Mouse (Mus musculus) heart, adult 9 months (tissue): ENCODE data around the gene Pip5k1a.
"Not testable (repeated sequence)": the region's sequence is repeated elsewhere in the genome, so short reads cannot be mapped to it uniquely, and the experiment has no call there.

Source experiments
- DNase-seq, 2 experiments: peaks; one replicate each; pipeline ENCODE4 v3.0.0; 2022; ENCODE audit warnings: low spot score in 2 of 2

Pip5k1a gene

GRCm38 (mm10) chr3:95042166-95042837 lies 64.4 kb downstream of the Pip5k1a start, which contains the start of gene Psmd4:
TSS of gene Psmd4 (minus strand) at chr3:95042614.
- DNase-seq: peak; percentile 98

- DNase-seq: no peak
These were observed 65.1 kb downstream of the Pip5k1a start for GRCm38 (mm10) chr3:95041625-95042024.

DNA sequence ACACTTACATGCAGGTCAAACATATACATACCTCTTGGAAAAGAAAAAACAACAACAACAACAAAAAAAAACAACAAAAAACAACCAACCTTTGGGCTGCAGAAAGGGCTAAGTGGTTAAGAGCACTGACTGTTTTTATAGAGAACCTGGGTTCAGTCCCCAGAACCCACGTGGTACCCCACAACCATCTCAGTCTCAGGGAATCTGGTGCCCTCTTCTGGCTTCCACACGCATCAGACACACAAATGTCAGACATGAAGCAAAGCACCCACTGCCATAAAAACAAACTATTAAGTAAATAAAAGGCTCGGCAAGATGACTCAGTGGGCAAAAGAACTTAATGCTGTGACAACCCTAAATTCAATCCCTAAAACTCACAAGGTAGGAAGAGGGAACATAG lies 76.8 kb downstream of the Pip5k1a start:
- DNase-seq: no peak

DNA sequence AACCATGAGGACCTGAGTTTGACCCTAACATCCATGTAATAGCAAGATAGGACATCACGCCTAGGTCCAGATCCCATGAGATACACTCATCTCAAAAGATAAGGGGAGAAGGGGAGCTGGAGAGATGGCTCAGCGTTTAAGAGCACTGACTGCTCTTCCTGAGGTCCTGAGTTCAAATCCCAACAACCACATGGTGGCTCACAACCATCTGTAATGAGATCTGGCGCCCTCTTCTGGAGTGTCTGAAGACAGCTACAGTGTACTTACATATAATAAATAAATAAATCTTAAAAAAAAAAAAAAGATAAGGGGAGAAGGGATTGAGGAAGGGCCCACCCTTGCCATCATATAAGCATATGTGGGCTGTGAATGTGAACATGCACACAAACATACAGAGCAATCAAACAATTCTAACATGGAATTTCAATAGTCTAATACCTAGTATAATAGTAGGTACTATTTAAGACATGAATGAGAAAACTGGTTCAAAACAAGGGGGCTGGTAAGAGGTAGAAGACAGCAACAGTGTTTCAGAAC lies 77.4 kb downstream of the Pip5k1a start:
- not testable (repeated sequence) for DNase-seq

DNA sequence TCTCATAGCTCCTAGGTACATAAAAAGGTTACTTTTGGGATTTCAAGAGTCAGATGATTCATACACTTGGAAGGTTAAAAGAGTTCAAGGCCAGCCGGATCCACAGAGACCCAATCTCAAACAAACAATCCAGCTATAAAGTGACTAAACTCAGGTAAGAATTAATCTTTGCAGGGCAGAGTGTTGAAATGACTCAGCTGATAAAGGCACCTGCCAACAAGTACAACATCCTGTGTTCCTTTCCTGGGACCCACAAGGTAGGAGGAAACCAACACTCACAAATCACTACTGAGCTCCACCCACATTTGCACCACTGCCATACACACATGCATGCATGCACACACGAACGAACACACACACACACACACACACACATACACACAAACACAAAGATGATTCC lies 78.1 kb downstream of the Pip5k1a start:
- DNase-seq: no peak

GRCm38 (mm10) chr3:95027701-95028100 lies 79.0 kb downstream of the Pip5k1a start:
- peak in 1 of 2 experiments; percentile 29 for DNase-seq

DNA sequence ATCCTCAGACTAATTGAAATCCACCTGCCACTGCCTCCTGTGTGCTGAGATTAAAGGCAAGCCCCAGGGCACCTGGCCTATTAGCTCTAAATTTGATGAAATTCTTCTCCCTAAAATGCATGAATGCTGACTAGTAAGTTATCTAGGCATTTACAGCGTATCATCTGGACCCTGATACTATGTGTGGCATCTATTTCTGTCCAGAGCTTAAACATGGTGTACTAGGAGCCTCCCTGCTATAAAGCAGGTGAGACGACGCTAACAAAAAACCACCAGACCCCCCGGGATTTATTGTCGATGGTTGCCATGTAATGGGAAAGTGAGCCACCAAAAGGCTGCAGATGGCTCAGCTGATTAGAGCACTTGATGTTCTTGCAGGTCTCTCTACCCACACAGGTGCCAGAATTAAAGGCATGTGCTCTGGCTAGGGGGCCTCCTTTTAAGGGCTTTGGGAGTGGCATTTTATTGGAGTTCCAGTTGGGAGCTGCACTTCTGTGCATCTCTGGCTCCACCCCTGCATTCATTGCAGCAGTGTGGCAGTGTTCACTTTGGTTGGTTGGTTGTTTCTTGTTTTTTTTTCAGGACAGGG lies 79.6 kb downstream of the Pip5k1a start:
- DNase-seq: no peak

- no peak for DNase-seq
These were observed 81.5 kb downstream of the Pip5k1a start for GRCm38 (mm10) chr3:95025202-95025601.

- peak; percentile 59 to 68 for DNase-seq
These were observed 82.2 kb downstream of the Pip5k1a start for GRCm38 (mm10) chr3:95024551-95024950.

GRCm38 (mm10) chr3:95020956-95021355 lies 85.8 kb downstream of the Pip5k1a start:
- DNase-seq: not testable (repeated sequence)

GRCm38 (mm10) chr3:95018741-95019140 lies 88.0 kb downstream of the Pip5k1a start:
- DNase-seq: no peak

- no peak for DNase-seq
These were observed 90.1 kb downstream of the Pip5k1a start for GRCm38 (mm10) chr3:95016532-95017056.

DNA sequence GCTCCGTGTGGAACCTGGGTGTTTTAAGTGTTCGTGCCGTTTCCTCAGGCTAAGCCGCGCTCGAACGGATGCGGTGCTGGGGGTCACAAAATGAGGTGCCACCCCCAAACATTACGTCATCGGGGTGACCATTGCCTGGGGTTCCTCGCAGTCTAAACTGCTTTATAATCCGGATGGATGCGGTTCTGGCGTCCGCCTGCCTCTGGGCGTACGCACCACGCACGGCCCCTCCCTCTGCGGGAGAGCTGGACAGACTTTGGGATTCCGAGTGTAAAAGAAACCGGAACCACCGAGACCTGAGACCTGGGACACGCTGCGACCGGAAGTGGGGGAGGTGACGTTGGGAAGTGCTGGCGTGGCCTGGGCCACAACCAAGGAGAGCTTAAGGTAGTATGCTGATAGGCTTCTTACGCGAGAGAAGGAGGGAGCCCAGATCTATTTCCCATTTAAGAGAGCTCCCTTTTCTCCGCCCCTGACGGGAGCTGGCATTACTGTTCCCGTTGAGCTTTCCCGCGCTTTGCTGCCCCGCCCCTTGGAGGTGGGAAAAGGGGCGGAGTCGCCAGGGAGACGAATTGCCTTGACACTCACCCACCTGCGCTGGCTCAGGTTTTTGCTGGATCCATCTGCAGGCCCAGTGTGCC lies 90.7 kb downstream of the Pip5k1a start:
- peak; percentile 92 to 93 for DNase-seq

DNA sequence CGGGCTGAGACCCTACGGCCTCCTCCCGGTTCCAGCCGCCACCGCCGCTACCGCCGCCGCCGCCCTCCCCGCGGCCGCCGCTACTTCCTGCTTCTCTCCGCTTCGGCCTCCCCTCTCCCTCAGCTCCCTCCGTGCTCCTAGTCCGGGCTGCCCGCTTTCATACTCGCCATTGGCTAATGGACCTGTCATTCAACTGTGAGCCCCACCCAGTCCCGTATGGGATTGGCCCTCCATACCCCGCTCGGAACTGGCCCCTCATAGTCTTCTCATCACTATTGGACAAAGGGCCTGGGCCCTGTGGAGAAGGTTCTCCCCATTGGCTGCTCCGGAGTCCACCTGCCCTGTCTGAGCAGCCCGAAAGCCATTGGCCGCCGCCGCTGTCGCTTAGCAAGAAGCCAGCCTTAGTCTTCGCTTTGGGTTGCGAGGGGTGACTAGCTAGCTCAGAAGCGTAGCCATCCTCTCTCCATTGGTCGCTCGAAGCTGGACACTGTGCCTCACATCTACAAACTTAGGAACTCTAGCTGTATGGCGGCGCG lies 91.3 kb downstream of the Pip5k1a start, which contains the start of gene Zfp687:
Gene Zfp687 (minus strand): TSS at position 112 of the 536 bp plus-strand sequence.
- peak; percentile 100 for DNase-seq

GRCm38 (mm10) chr3:95014428-95015151 lies 92.1 kb downstream of the Pip5k1a start:
- DNase-seq: peak; percentile 45 to 54

DNA sequence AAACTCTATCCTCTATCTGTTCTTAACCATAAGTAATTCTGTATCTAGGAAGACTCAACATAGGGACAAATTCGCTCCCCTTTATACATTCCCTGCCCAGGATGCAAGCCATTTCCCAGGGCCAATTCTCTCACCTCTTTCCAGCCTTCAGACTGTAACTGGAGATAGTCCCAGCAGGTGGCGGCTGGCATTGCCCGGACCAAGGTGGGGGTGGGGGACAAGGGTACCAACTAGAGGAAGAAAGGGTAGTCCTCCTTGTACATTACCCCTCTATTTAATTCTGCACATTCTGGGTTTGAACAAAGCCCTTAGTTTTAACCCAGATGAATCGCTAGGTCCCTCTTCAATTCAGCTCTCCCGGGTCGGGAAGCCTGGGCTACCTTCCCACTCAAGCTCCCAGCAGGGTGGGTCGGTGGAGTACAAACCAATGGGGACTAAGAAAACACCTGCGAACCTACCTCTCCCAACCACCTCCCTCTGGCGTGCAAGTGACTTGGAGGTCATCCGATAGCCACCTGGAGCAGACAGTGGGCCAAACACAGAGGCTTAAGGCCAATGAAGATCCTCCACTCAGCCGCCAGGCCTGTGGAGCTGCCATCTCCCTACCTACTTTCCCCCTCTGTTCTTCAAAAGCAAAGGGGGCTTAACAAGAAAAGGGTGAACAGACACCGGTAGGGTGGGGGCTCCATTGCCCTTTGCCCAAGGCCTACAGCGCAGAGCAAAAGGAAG lies 92.9 kb downstream of the Pip5k1a start:
- DNase-seq: peak; percentile 14 to 25

DNA sequence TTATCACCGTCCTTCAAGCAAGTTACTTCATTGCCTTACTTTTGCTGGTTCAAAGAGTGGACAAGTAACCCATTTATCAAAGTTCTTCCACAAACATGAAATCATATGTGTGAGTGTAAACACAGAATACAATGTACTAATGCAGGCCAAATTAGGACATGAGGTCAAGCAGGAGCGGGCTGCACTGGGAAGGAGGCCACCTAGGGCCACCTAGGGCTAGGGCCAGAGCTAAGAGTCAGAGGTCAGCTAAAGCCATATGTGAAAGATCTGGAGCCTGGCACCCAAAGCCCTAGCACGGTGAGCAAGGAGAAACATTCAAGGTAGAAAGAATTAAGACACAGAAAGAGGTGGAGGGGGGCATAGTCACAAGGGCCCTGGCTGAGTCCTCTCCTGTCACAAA lies 93.7 kb downstream of the Pip5k1a start:
- DNase-seq: no peak

GRCm38 (mm10) chr3:95010396-95010795 lies 96.3 kb downstream of the Pip5k1a start:
- DNase-seq: no peak
